Mouse (Mus musculus) fibroblast of lung, adult 2 months (primary cell): Measurements from ENCODE around the gene Ascc2.
"Not testable (repeated sequence)": the region's sequence is repeated elsewhere in the genome, so short reads cannot be mapped to it uniquely, and the experiment has no call there.

Source experiments
- DNase-seq: peaks from one replicate; pipeline ENCODE4 v3.0.0-alpha.2; 2011; ENCODE audit warnings: low read depth

Gene Ascc2

DNA sequence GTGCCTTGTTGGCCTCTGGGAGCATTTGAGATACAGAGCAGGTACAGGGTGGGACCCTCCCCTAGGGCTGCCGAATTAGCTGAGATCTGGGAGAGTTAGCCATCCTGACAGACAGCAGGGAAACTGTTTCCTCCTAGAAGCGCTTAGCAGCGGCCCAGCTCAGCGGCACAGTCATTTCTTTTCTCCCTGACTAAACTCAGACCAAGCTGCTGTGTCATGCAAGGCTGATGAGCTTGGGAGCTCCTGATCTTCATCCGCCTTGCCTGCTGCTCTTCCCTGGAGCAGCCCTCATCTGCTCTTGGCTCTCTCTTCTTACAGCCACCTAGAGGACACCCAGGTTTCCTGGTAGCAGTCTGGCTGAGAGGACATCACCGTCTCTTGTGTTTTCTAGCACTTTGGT, 46.6 kb downstream of the Ascc2 start:
- DNase-seq, result no peak

GRCm38 (mm10) chr11:4685071-4685470, 47.5 kb downstream of the Ascc2 start:
- no peak for DNase-seq

DNA sequence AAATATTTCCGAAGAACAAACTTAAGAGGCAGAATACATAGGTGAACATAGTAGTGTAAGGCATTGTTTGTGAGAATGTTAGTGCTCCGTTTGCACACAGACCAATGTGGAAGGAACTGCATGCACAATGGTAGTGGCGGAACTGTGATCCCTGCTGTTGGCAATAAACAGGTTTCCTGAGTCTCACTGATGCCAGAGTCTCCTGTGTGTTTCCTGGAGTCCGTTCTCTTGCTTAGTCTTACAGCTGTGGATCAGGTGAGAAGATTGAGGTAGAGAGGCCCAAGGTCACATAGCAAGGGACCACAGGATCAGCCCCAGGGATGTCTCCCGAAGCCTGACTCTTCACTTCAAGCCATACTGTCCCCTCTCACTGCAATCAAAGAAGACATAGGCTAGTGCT, 48.0 kb downstream of the Ascc2 start:
- no peak for DNase-seq

DNA sequence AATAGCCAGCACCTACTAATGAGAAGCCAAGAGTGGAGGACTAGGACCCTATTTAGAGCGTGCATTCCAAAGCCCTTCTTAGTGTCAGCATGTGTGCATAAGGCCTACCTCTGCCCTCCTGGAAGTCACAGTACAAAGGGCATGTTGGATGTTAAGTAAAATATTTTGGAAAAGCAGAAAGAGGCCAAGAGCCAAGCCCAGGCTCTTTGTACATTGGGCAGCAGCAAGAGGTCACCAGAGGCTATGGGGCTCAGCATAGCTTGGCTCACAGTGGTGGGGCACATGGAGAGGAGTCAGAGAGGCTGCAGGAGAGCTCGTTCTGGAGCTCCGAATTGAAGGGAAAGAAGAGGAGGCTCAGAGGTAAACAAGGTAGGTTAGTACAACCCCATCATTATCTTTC, 49.5 kb downstream of the Ascc2 start:
- no peak for DNase-seq

DNA sequence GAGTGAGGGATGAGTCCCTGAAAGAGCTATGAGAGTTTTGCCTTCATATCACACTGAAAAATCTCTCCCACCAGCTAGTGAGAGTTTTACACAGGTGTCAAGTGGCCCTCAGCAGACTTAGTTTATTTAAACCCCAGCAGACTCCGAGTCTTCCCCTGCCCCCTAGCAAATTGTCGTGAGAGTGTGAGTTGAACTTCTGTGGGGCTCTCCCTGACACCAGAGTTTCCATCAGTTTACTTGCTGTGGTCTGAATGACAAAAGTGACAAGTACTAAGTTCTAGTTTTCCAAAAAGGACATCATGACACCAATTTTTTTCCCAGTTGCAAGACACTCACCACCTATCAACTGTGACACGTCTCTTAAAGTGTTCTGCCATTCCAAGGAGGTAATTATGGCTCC, 50.3 kb downstream of the Ascc2 start:
- no peak for DNase-seq

DNA sequence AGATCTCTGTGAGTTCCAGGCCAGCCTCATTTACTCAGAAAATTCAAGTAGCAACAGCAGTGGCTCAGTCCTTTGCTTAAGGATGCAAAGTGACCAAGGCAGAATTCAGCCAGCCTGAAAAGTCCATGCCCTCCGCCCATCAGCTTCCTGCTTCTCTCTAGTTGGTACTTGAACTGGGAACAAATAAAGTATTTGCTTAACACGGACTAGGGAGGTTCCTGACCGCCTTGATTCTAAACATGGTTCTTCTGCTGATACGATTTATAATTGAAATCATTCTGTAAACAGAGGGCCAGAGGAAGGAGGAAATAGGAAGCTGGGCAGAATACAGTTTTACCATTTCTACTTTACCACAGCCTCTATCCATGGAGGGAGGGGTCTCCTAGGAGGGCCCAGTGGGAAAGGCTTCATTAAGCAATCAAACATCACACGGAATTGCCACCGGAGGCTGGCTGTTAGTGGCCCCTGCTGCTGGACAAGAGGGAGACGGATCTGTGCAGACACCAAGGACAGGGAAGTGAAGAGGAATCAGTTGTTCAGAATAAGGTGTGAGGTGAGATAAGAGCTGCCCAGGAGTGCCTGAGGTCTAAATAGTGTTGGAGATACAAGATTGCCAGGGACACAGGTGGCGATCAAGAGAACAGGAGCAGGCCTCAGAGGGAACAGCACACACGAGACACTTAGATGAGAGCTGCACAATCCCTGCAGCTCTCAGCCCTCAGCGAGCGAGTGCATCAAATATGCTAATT, 51.3 kb downstream of the Ascc2 start:
- DNase-seq, result no peak

DNA sequence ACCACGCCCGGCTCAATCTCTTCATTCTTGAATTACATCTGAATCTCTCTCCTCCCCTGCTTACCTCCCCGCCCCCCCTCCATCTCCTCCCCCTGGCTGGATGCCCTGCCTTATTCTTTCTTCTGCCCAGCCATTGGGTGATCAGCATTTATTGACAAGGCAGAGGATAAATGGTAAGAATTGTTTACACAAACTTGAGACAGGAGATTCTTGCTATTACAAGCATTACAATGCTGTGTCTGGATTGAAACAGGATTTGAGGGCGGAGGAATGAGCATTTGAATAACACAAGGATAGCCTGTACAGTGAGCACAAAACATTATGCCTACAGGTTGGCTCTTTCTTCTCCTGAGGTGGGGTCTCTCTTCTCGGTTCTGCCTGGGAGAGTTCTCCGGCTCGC, 52.8 kb downstream of the Ascc2 start:
- DNase-seq, result no peak

DNA sequence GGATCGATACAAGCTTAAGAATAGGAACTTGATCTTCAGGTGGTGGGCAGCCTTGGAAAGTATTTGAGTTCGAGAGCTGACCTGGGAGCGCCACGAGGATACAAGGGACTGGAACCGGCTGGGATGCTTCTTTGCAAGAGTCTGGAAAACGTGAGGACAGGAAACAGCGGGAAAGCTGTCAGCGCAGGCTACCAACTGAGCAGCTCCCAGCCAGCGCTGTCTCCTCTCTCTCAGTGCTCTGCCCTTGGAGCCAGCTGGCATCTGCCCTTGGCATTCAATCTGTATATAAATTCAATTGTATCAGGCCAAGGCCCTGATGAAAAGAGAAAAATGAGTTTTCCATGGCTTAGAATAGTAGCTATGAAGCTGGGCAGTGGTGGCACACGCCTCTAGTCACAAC, 53.7 kb downstream of the Ascc2 start:
- DNase-seq, result no peak

- DNase-seq, result no peak
Measured at GRCm38 (mm10) chr11:4692162-4692561, 54.6 kb downstream of the Ascc2 start.

DNA sequence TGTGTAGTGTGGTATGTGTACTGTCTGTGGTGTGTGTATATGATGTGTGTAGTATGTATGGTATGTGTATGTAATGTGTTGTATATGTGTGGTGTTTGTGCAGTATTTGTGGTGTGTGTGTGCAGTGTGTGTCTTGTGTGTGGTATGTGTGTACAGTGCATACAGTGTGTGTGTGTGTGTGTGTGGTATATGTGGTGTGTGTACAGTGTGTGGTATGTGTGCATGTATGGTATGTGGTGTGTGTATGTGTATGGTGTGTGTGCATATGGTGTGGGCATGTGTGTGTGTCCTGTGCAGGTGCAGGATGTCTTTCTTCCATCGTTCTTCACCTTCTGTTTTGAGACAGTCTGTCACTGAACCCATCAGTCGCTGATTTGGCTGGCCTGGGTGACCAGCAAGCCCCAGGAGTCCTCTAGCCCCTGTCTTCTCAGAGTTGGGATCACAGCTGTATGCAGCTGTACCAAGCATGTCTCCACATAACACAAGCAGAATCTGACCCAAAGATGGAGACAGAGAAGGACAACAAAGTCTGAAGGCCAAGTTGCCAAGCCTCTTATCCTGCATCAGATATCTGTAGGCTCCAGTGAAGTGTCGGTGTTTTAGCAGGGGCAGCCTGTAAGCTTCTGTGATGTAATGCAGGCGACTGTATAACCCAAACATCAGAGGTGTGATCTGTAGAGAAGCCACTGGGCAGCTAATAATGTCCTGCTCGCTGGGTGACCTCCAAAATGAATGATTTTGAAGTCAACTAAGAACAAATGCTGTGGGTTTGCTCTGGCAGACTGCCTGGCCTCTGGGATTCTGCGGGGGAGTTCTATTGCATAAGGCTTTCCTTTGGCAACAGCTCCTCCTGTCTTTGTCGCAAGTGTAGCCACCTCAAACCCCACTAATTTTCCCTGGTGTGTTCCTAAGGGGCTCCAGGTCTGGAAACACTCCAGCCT, 59.8 kb downstream of the Ascc2 start:
- peak; percentile 90 for DNase-seq

DNA sequence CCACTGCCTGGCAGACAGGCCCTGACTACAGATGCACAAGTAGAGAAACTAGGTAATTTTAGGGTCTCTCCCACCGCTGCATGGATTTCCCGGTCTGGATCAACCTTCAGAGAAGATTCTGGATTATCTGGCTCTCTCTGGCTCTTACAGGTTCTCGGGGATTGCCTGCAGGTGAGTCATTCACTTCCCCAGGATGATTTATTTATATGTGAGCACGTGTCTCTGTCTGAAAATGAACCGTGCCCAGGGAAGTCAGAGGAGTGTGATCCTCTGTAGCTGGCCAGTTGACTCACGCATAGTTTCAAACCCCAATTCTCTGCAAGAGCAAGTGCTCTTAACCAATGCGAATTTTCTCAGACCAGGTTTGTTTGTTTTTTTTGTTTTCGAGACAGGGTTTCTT, 63.2 kb downstream of the Ascc2 start:
- no peak for DNase-seq

GRCm38 (mm10) chr11:4703688-4704071, 66.1 kb downstream of the Ascc2 start:
- no peak for DNase-seq

GRCm38 (mm10) chr11:4704072-4704964, 66.8 kb downstream of the Ascc2 start, which contains the start of the genes Uqcr10 and Zmat5:
Uqcr10 (minus strand) TSS chr11:4704342.
Zmat5 (plus strand) TSS chr11:4704678.
- peak; percentile 92 for DNase-seq

- DNase-seq, result no peak
Measured at GRCm38 (mm10) chr11:4705178-4705577, 67.6 kb downstream of the Ascc2 start.

GRCm38 (mm10) chr11:4710188-4710587, 72.6 kb downstream of the Ascc2 start:
- DNase-seq, result not testable (repeated sequence)

DNA sequence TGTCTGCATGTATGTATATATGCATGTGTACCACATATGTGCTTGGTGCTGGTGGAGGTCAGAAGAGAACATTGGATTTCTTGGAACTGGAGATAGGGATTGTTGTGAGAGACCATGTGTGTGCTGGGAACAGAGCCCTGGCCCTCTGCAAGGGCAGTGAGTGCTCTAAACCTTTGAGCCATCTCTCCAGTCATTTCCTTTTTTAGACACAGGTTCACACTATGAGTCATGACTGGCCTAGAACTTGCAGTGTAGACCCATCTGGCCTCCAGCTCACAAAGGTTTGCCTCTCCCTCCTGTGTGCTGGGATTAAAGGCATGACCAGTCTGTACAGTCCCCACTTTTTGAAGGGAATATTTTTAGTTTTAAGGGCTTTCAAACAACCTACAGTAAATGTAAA, 75.3 kb downstream of the Ascc2 start:
- no peak for DNase-seq

- DNase-seq, result no peak
Measured at GRCm38 (mm10) chr11:4714727-4715126, 77.2 kb downstream of the Ascc2 start.

- no peak for DNase-seq
Measured at GRCm38 (mm10) chr11:4715596-4715995, 78.0 kb downstream of the Ascc2 start.

GRCm38 (mm10) chr11:4716530-4717236, 79.1 kb downstream of the Ascc2 start:
- no peak for DNase-seq

DNA sequence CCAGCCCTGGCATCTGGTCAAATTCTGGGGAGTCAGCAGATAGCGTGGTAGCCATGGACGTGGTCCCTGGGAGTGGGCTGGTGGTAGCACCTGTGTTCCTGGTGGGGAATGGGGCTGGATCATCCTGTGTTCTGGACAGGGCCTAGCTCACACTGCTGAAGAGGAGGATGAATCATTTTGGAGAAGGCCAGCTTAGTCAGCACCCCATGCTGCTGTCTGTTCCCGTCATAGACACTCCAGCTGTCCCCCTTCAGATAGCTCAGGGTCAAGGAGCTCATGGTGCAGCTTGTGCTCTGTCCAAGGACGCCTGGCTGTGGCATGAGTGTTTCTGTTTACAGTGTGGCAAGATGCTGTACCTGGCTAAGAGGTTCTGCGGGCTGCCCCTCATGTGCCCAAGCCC, 81.0 kb downstream of the Ascc2 start:
- no peak for DNase-seq

GRCm38 (mm10) chr11:4719961-4720360, 82.4 kb downstream of the Ascc2 start:
- DNase-seq, result no peak
